Mouse (Mus musculus): ENCODE results near the gene Gdf1.

DNA sequence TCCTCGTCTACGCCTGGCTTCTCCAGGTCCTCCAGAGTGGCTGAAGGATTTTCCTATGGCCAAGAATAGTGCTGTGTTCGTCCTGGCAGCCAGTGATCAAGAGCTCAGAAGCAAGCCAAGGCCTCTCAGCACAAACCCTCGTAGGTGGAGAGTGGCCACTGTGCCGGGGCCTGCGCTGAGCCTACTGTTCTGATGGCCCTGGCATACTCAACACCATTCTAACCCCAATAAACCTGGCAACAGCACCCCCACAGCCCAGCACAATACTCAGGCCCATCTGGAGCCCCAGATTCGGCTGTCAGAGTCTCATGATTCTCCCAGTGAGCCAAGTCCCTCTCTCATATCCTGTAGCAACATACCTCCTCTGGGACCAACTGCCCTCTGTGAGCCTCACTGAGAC, 11.0 kb downstream of the Gdf1 start:
- no peak for TF ChIP-seq POLR2A (IDR thresholded peaks at IDR 0.05; ENCODE audit: low read depth, low read length)
- TF ChIP-seq CTCF (conservative IDR thresholded peaks at IDR 0.05; ENCODE audit: insufficient read depth, insufficient read length, low read depth, low read length): no peak
